Mouse (Mus musculus) embryonic facial prominence, embryonic 14.5 days (tissue): ENCODE measurements around the gene Myo9a. TPM values are rescaled to one million over a fixed set of nuclear protein-coding genes. Genes with fewer than 3 reads are reported as not detected.
"Not testable (repeated sequence)": the region's sequence is repeated elsewhere in the genome, so short reads cannot be mapped to it uniquely, and the experiment has no call there.

Experiments used
- ATAC-seq: fragments of 200-750 bp; cut with Nextera tagmentation; 2 replicates; pipeline ENCODE4 v1.8.0; 2017; ENCODE audit warnings: low read depth, moderate number of reproducible peaks, moderate TSS enrichment
- DNase-seq: peaks from one replicate; pipeline ENCODE4 v3.0.0-alpha.2; 2015; ENCODE audit warnings: low spot score
- H3K27ac ChIP-seq: fragments of 300-500 bp; sonication (generic); replicated peaks from 2 replicates; pipeline ENCODE4 v1.5.1; 2014; ENCODE audit warnings: low read depth, mild to moderate bottlenecking, low read length, moderate library complexity
- H3K27me3 ChIP-seq: fragments of 300-500 bp; sonication (generic); replicated peaks from 2 replicates; pipeline ENCODE4 v1.6.1; 2014; ENCODE audit warnings: low read length; ENCODE audit not compliant: control insufficient read depth, insufficient read depth
- H3K36me3 ChIP-seq: fragments of 300-500 bp; sonication (generic); 2 replicates; pipeline ENCODE4 v1.6.1; 2014; ENCODE audit warnings: low read length, mixed read lengths; ENCODE audit not compliant: control insufficient read depth, insufficient read depth
- H3K4me1 ChIP-seq: fragments of 300-500 bp; sonication (generic); 2 replicates; pipeline ENCODE4 v1.6.1; 2014; ENCODE audit warnings: antibody characterized with exemption, low read length; ENCODE audit not compliant: control insufficient read depth, insufficient read depth
- H3K4me2 ChIP-seq: fragments of 300-500 bp; sonication (generic); 2 replicates; pipeline ENCODE4 v1.6.1; 2014; ENCODE audit warnings: low read depth, mild to moderate bottlenecking, low read length, moderate library complexity, mixed read lengths
- H3K4me3 ChIP-seq: fragments of 300-500 bp; sonication (generic); 2 replicates; pipeline ENCODE4 v1.5.1; 2014; ENCODE audit warnings: low read depth, mild to moderate bottlenecking, low read length
- H3K9ac ChIP-seq: fragments of 300-500 bp; sonication (generic); 2 replicates; pipeline ENCODE4 v1.6.1; 2014; ENCODE audit warnings: low read depth, mild to moderate bottlenecking, low read length, moderate library complexity, mixed read lengths
- H3K9me3 ChIP-seq: fragments of 300-500 bp; sonication (generic); 2 replicates; pipeline ENCODE4 v1.6.1; 2016; ENCODE audit warnings: low read length; ENCODE audit not compliant: control insufficient read depth
- WGBS: fragments of 180-500 bp; shearing (Covaris S2); extraction: QIAGEN DNeasy Blood & Tissue Kit; methylation state at CpG from one replicate; pipeline ENCODE4 v1.1.7; 2014; 5-methylcytosine and 5-hydroxymethylcytosine counted together
- polyA plus RNA-seq: library from polyadenylated mRNA; unstranded; fragments of >200 nt; fragmentation: Nextera tagmentation; extraction: Ambion mirVana; gene quantifications from 2 replicates; pipeline ENCODE4 v1.2.1, GENCODE M21; 2014

The Myo9a gene
- polyA plus RNA-seq, 1 experiment from 2014 or later = 18.3 TPM

- Histone ChIP-seq H3K27ac (no peak overlapping the region), H3K9ac (no peak overlapping the region)
- peak; percentile 48 for DNase-seq
Observed at GRCm38 (mm10) chr9:59956496-59956895, 205.8 kb downstream of the Myo9a start.

GRCm38 (mm10) chr9:59958115-59958514 is 207.4 kb downstream of the Myo9a start:
- H3K4me2 ChIP-seq, H3K4me3 ChIP-seq, H3K27ac ChIP-seq, H3K27me3 ChIP-seq, H3K9ac ChIP-seq, ATAC-seq, DNase-seq, H3K36me3 ChIP-seq, H3K9me3 ChIP-seq, H3K4me1 ChIP-seq: not testable (repeated sequence)
- WGBS = 50% methylated on average over 1 of the region's 1 CpGs

More at GRCm38 (mm10) chr9:59956496-59956895, 205.8 kb downstream of the Myo9a start:
- no peak for ATAC-seq
- WGBS = 28% methylated on average over 6 of the region's 6 CpGs
- no peaks in the 10 kb centered on the region for H3K9me3 ChIP-seq
- peak overlapping the region; percentile 45 for H3K4me2 ChIP-seq
- H3K4me1 ChIP-seq = peaks cover 5% of the 10 kb centered on the region; the same call in 1 of the 2 replicates
- peak overlapping the region; percentile 24 for H3K4me3 ChIP-seq
- no peaks in the 10 kb centered on the region for H3K36me3 ChIP-seq
- no peaks in the 10 kb centered on the region for H3K27me3 ChIP-seq

GRCm38 (mm10) chr9:59959276-59959675 is 208.6 kb downstream of the Myo9a start:
- ATAC-seq = peak; percentile 68
- 2% methylated on average over 8 of the region's 8 CpGs for WGBS

GRCm38 (mm10) chr9:59960559-59960958 is 209.9 kb downstream of the Myo9a start, which contains the start of gene Nr2e3:
TSS of gene Nr2e3 (minus strand) at chr9:59960659.
- no peak within 1 kb of the TSS for H3K4me3 ChIP-seq
- H3K36me3 ChIP-seq = no peaks in the 10 kb centered on the region
- no peaks in the 10 kb centered on the region for H3K9me3 ChIP-seq
- H3K4me1 ChIP-seq = peaks cover 15% of the 10 kb centered on the region
- WGBS = 81% methylated on average over 10 of the region's 10 CpGs
- H3K9ac ChIP-seq = no peak within 1 kb of the TSS
- peak within 1 kb of the TSS; percentile 22; the same call in 1 of the 2 replicates for H3K27ac ChIP-seq
- no peak for ATAC-seq
- H3K27me3 ChIP-seq = no peaks in the 10 kb centered on the region
- DNase-seq = no peak
- no peak within 1 kb of the TSS for H3K4me2 ChIP-seq

More at GRCm38 (mm10) chr9:59959276-59959675, 208.6 kb downstream of the Myo9a start:
- Histone ChIP-seq H3K9me3 (no peaks in the 10 kb centered on the region), H3K4me3 (no peak overlapping the region), H3K36me3 (no peaks in the 10 kb centered on the region), H3K27ac (no peak overlapping the region), H3K4me2 (no peak overlapping the region), H3K27me3 (no peaks in the 10 kb centered on the region), H3K4me1 (peaks cover 11% of the 10 kb centered on the region), H3K9ac (no peak overlapping the region)
- DNase-seq = peak; percentile 93

- no peaks in the 10 kb centered on the region for H3K9me3 ChIP-seq
- peaks cover 11% of the 10 kb centered on the region for H3K4me1 ChIP-seq
- ATAC-seq = no peak
- no peaks in the 10 kb centered on the region for H3K36me3 ChIP-seq
- WGBS = 59% methylated on average over 14 of the region's 14 CpGs
- no peak overlapping the region for H3K4me2 ChIP-seq
- H3K27ac ChIP-seq = no peak overlapping the region
- no peak for DNase-seq
- no peak overlapping the region for H3K9ac ChIP-seq
- no peak overlapping the region for H3K4me3 ChIP-seq
- H3K27me3 ChIP-seq = no peaks in the 10 kb centered on the region
Observed at GRCm38 (mm10) chr9:59961201-59961955, 210.7 kb downstream of the Myo9a start.

- H3K4me1 ChIP-seq = peaks cover 11% of the 10 kb centered on the region
- H3K4me3 ChIP-seq = no peak overlapping the region
- no peak overlapping the region for H3K4me2 ChIP-seq
- H3K27ac ChIP-seq = 0 out of 2 replicates have a peak overlapping the region, but pooled peaks have one; percentile 15
- WGBS = 26% methylated on average over 3 of the region's 3 CpGs
- DNase-seq (peak; percentile 70), ATAC-seq (peak; percentile 75)
- no peaks in the 10 kb centered on the region for H3K9me3 ChIP-seq
- no peak overlapping the region for H3K9ac ChIP-seq
- no peaks in the 10 kb centered on the region for H3K36me3 ChIP-seq
- H3K27me3 ChIP-seq = no peaks in the 10 kb centered on the region
Observed at GRCm38 (mm10) chr9:59964367-59964766, 213.7 kb downstream of the Myo9a start.

GRCm38 (mm10) chr9:59965046-59965445 is 214.3 kb downstream of the Myo9a start:
- no peak for DNase-seq
- WGBS = 80% methylated on average over 10 of the region's 10 CpGs
- Histone ChIP-seq H3K27ac (0 out of 2 replicates have a peak overlapping the region, but pooled peaks have one; percentile 15), H3K4me3 (no peak overlapping the region), H3K4me1 (peaks cover 11% of the 10 kb centered on the region), H3K27me3 (no peaks in the 10 kb centered on the region), H3K36me3 (no peaks in the 10 kb centered on the region), H3K4me2 (no peak overlapping the region), H3K9ac (no peak overlapping the region), H3K9me3 (no peaks in the 10 kb centered on the region)
- ATAC-seq = no peak

- H3K36me3 ChIP-seq = no peaks in the 10 kb centered on the region
- H3K27ac ChIP-seq = no peak overlapping the region
- no peaks in the 10 kb centered on the region for H3K27me3 ChIP-seq
- H3K4me2 ChIP-seq = no peak overlapping the region
- H3K9ac ChIP-seq = no peak overlapping the region
- H3K4me3 ChIP-seq = no peak overlapping the region
- H3K4me1 ChIP-seq = peaks cover 4% of the 10 kb centered on the region
- 24% methylated on average over 6 of the region's 6 CpGs for WGBS
- DNase-seq = peak; percentile 88
- H3K9me3 ChIP-seq = no peaks in the 10 kb centered on the region
- ATAC-seq = peak; percentile 89
Observed at GRCm38 (mm10) chr9:59969383-59969782, 218.7 kb downstream of the Myo9a start.
